Mouse (Mus musculus) cerebellum, adult 2 months (tissue): ENCODE measurements around the gene P2rx1.

ENCODE experiments used
- CTCF ChIP-seq: fragments of 200-500 bp; IDR thresholded peaks from 2 replicates; pipeline ENCODE4 v1.5.1; 2011; ENCODE audit warnings: low read depth, mild to moderate bottlenecking, control low read depth, low read length, moderate library complexity, borderline replicate concordance; ENCODE audit not compliant: insufficient read depth
- POLR2A ChIP-seq: fragments of 200-500 bp; IDR thresholded peaks from 2 replicates; pipeline ENCODE4 v1.6.1; 2011; ENCODE audit warnings: low read length, control low read depth, borderline replicate concordance; ENCODE audit not compliant: insufficient read depth

DNA sequence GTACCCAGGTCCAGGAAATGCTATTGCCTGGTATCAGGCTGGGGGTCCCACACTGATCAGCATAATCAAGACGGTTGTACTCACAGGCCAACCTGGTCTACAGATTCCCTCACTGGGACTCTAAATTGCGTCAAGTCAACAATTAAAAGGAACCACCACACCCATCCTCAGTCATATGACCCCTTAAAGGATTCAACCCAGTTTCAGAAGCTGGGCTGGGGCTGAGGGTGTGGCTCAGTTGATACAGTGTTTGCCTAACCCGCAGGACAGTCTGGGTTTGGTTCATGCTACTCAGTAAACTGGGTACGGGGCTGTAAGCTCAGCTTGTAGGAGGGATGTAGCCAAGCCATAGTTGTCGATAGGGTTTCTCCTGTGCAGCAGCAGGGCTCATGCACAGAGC lies 12.2 kb upstream of the P2rx1 start:
- TF ChIP-seq CTCF (no peak), POLR2A (no peak)
